Mouse (Mus musculus) regulatory T cell (primary cell): ENCODE results near the gene Cdon.

Source experiments
- in situ Hi-C: fragments of 300-600 bp; cut with MboI, MseI; formaldehyde crosslinking; loops from one replicate; pipeline ENCODE4 v1.15.1; 2025; ENCODE audit warnings: high pct_unique_total_duplicates

The Cdon gene

GRCm38 (mm10) chr9:35493033-35493732 lies 72.3 kb downstream of the Cdon start:
- in situ Hi-C loops = no loop called here

- in situ Hi-C loops = no loop called here
These were observed 72.8 kb downstream of the Cdon start for GRCm38 (mm10) chr9:35493733-35494092.

GRCm38 (mm10) chr9:35494937-35495336 lies 74.0 kb downstream of the Cdon start:
- in situ Hi-C loops = no loop called here

- in situ Hi-C loops = no loop called here
These were observed 74.5 kb downstream of the Cdon start for GRCm38 (mm10) chr9:35495471-35495870.

GRCm38 (mm10) chr9:35499946-35500345 lies 79.0 kb downstream of the Cdon start:
- in situ Hi-C loops = no loop called here

- in situ Hi-C loops = no loop called here
These were observed 81.6 kb downstream of the Cdon start for GRCm38 (mm10) chr9:35502361-35503000.

GRCm38 (mm10) chr9:35508234-35508633 lies 87.3 kb downstream of the Cdon start:
- in situ Hi-C loops = no loop called here

GRCm38 (mm10) chr9:35513900-35514299 lies 93.0 kb downstream of the Cdon start:
- in situ Hi-C loops = no loop called here

GRCm38 (mm10) chr9:35516182-35516581 lies 95.3 kb downstream of the Cdon start:
- in situ Hi-C loops = no loop called here

- in situ Hi-C loops = no loop called here
These were observed 95.8 kb downstream of the Cdon start for GRCm38 (mm10) chr9:35516711-35517110.

GRCm38 (mm10) chr9:35518169-35518568 lies 97.2 kb downstream of the Cdon start, which contains the start of gene Gm1113:
Gm1113 (minus strand) TSS chr9:35518269.
- in situ Hi-C loops = no loop called here

- in situ Hi-C loops = no loop called here
These were observed 99.9 kb downstream of the Cdon start for GRCm38 (mm10) chr9:35520631-35521348.

- in situ Hi-C loops = no loop called here
These were observed 101.3 kb downstream of the Cdon start for GRCm38 (mm10) chr9:35522241-35522640.

- in situ Hi-C loops = no loop called here
These were observed 102.0 kb downstream of the Cdon start for GRCm38 (mm10) chr9:35522821-35523515.

GRCm38 (mm10) chr9:35523541-35523940 lies 102.6 kb downstream of the Cdon start:
- in situ Hi-C loops = no loop called here

GRCm38 (mm10) chr9:35523941-35524411 lies 103.0 kb downstream of the Cdon start:
- in situ Hi-C loops = no loop called here

GRCm38 (mm10) chr9:35529141-35529540 lies 108.2 kb downstream of the Cdon start:
- in situ Hi-C loops = no loop called here

GRCm38 (mm10) chr9:35529796-35530195 lies 108.9 kb downstream of the Cdon start:
- in situ Hi-C loops = loop anchor here (5.0 kb wide), 1 partner anchor 247 kb away; no protein-coding TSS in a partner anchor

GRCm38 (mm10) chr9:35533266-35533665 lies 112.3 kb downstream of the Cdon start:
- in situ Hi-C loops = loop anchor here (5.0 kb wide), 1 partner anchor 251 kb away; no protein-coding TSS in a partner anchor

GRCm38 (mm10) chr9:35535110-35535509 lies 114.2 kb downstream of the Cdon start:
- in situ Hi-C loops = no loop called here

- in situ Hi-C loops = no loop called here
These were observed 114.9 kb downstream of the Cdon start for GRCm38 (mm10) chr9:35535876-35536275.
